Mouse (Mus musculus) frontal cortex, postnatal 36 days (tissue): ENCODE measurements around the gene Rufy3.

Experiments
- DNase-seq, 2 experiments: peaks; one replicate each; pipeline ENCODE4 v3.0.0; 2022; ENCODE audit warnings: low spot score in 2 of 2

Rufy3 gene

DNA sequence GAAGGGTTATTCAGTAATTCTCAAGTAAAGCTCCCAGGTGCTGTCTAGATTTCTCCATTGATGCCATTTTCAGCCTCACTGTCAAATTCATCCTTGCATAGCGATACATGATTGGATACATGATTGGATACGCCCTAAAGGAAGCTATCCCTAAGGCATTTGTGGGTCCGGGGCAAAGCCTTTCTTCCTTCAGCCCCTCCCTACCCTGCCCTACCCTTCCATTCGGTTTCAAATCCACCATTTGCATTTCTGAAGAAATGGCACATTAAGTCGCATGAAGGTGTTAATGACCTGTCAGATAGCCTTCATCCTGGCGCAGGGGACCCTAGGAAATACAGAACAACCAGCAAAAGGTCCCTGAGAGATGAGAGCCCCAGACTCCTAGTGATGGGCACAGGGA is 120.5 kb downstream of the Rufy3 start:
- no peak for DNase-seq

DNA sequence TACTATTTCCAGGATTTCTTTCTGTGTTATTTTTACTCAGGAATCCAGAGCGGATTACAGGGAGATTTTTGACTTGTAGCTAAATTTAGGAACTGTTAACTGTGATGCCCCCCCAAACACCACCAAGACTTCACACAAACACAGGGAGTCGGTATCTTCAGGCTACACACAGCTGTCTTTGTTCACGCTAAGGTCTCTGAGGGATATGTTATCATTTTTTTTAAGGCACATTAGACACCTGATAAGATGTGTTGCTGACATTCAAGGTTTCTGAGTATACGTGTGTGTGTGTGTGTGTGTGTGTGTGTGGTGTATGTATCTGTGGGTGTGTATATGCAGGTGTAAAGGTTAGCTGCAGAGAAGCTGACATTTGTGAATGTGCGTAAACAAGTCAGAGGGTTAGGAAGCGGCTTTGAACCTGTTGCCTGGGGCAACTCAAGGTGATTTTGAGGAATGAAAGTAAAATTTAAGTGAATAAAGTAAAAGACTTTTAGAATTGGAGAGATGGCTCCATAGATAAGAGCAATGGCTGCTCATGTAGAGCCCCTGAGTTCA is 121.0 kb downstream of the Rufy3 start:
- DNase-seq, result no peak

DNA sequence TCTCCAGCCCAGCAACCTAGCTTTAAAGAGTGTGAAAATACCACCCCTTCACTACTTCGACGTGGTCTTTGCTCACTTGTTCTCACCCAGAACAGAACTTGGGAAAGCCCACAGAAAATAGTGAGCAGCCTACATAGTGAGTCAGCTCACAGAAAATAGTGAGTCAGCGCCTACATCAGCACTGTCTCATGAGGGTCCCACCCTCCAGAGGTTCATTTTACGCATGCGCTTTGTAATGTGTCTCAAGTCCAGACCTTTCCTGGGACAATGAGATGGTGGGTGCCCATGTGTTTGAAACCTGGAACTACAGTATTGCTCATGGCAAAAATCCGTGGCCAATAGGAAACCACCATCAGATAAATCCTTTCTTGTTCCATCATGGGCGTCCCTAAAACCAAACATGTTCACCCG is 123.2 kb downstream of the Rufy3 start:
- DNase-seq, result no peak

DNA sequence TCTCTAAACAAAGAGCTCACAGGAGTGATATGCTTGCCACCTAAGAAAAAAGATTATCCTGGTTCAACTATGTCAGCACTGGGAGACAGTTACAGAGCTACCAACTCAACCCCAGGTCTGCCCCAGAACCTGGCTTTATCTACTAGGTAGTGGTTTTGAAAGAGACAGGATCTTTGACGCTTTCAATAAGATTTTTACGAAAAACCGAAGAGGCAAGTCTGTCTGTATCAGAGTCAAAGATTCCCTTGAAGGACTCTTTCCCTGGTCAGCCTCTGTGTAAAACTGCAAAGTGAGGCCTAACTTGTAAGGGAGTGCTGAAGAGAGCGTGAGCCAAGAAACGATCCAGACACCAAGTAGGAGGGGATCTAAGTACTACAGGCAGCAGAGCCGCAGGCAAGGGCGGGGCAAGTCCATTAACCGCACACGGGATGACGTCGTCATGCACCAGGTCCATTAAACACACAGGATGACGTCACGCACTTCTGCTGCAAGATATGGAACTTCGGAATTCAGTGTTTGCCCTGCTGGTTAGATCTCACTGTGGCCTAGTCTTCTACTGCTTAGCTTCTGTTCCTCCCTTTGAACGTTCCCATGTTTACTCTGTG is 123.8 kb downstream of the Rufy3 start:
- no peak for DNase-seq

DNA sequence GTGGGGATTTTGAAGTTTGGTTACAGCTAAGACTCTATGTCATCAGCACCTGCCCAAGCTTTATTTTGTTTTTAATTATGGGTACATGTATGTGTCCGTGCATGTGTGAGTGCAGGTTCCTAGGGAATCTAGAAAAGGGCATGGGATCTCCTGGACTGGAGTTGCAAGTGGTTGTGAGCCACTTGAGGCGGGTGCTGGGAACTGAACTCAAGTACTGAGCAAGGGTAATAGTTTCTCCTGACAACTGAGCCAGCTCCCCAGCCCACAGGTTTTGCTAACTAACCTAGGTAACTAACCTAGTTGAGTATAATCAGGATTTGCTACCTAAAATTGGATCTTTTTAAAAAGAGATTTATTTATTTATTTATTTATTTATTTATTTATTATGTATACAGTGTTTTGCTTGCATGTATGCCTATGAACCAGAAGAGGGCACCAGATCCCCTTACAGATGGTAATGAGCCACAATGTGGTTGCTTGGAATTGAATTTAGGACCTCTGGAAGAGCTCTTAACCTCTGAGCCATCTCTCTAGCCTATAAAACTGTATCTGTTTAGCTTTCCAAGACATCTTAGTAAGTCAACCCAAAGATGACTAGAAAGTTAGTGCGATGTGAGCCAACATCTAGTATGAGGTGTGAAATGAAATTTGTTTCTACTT is 124.6 kb downstream of the Rufy3 start:
- DNase-seq, result no peak

DNA sequence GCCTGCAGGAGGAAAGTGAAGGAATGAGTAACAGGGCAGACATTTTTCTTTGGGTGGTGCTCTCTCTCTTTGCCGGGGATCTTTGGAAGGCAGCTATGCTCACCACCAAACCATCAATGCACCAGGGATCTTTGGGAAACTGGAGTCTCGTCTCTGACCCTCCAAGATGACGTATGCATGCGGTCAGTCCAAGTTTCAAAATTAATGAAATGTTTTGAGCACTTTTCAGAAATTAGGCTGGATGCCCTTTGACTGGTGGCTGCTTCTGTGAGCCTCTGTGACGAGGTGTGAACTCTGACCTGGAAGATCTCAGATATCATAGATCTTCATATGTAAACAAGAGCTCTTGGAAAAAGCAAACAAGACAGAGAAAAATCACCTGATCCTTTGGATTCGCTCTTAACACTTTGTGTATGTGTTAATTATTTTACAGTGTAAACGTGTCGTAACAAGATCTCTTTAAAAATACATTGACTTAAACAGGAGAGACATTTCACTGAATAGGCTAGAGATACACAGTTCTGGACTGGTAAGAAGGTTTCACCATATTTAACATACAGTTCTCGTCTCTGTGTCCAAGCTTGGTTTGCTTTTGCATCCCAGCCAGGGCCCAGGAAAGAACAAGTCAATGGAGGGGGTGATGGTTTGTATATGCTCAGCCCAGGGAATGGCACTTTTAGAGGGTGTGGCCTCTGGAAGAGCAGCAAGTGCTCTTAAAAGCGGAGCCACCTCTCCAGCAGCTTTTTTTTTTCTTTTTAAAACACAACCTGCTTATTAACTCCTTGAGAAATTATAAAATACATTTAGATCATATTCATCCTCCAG is 126.1 kb downstream of the Rufy3 start:
- no peak for DNase-seq

DNA sequence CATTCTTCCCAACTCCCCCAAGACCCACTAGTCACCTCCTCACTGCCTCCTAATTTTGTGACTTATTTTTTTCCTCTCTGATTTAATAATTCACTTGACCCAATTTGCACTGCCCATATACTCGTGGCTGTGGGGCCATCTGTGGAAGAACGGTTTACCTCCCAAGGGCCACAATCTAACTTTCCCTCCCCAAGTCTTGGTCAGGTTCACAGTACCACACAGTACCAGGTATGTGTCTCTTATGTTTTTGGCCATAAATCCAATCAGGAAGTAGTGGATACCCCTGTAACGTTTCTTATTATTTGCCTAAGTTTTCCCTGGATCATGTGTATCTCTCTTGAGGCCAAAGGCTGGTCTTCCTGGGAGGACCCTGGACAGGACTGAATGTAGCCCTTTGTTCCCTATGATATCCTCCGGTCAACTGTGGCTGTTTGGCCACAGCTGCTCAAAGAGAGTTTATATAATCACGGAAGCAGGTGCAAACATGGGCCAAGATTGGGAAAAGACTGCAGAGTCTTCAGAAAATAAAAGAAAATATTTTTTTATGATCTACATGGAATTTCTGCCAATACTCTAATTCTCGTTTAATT is 126.8 kb downstream of the Rufy3 start:
- no peak for DNase-seq

DNA sequence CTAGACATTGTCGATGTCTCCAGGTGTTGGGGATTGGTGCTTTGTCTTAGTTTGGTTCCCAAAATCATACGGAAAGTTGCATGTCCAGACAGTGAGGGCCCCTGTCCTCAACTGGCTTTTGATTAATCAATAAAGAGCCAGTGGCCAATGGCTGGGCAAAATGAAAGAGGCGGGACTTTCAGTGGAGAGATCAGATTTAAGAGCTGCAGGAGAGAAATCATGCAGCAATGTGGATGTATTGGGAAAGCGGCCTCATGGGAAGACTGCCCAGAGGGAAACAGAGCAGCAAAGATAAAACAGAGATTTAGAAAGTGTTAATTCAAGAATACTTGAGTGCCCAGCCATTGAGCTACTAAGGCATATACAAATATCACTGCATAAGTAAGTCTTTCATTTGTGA is 127.7 kb downstream of the Rufy3 start:
- DNase-seq, result no peak

DNA sequence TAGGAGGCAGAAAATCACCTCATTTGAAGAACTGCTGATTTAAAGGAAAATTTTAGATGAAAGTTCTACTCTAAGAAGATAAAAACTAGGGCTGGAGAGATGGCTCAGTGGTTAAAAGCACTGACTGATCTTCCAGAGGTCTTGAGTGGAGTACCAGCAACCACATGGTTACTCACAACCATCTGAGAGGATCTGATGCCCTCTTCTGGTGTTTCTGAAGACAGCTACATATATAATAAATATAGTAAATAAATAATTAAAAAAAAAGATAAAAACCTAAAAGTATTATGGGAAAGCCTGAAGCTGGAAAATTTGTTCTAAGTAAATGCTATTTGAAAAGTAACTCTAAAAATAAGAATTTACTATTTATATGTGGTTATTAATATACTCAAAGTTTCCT is 128.2 kb downstream of the Rufy3 start:
- no peak for DNase-seq

DNA sequence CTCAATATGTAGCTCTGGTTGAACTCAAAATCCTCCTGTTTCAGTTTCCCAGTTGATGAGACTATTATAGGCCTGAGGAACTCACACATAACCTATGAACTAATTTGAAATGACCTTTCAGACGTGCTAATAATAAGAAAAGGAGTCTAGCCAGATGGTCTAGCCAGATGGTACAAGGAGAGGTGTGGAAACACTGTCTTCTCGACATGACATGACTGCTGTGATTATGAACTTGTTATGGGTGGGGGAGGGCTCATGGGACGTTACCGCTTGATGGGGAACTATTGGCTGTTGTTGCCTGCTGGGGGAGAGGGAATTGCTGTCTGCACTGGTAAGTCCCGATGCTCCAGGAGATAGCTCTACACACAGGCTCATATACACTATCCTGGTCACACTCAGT is 132.5 kb downstream of the Rufy3 start:
- no peak for DNase-seq

DNA sequence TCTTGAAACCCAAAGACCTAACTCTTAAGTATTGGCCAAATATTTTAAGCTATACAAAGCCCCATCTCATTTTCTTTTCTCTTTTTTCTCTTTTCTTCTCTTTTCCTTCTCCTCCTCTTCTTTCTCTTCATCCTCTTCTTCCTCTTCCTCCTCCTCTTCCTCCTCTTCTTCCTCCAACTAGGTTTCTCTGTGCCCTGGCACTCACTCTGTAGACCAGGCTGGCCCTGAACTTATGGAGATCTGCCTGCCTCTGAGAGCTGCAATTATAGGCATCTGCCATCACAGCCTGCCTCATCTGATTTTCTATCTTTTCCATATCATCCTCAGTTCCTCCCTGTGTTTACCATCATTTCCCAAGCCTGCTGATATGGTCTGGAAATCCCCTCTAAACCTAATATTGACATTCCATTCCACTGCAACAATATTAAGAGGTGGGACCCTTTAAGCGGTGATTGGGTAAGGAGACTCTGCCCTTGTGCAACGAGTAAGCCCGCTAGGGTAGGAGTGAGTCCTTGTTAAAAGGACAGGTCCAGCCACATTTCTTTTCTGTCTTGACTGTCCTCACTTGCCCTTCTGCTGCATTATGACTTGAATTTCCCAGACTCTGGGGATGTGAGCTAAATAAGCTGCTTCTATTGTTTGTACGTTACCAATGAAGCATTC is 134.5 kb downstream of the Rufy3 start:
- DNase-seq, result no peak
